Mouse (Mus musculus): ENCODE data around the gene Rubcnl. TPM values are rescaled to one million over a fixed set of nuclear protein-coding genes. Genes with fewer than 3 reads are reported as not detected.

The Rubcnl gene
- polyA plus RNA-seq, 1 experiment = not detected

- Histone ChIP-seq H3K4me1 (ENCODE audit: control insufficient read depth, insufficient read depth, low read length) (no peaks in the 10 kb centered on the region), H3K4me3 (ENCODE audit: low read depth, low read length) (no peak overlapping the region), H3K27me3 (ENCODE audit: control insufficient read depth, insufficient read depth, low read length, poor library complexity, severe bottlenecking) (no peaks in the 10 kb centered on the region), H3K27ac (ENCODE audit: insufficient read depth, low read length) (no peak overlapping the region), H3K36me3 (ENCODE audit: control insufficient read depth, insufficient read depth, low read length, poor library complexity, severe bottlenecking) (no peaks in the 10 kb centered on the region), H3K9me3 (replicated peaks; ENCODE audit: control insufficient read depth, insufficient read depth, low read length, poor library complexity, severe bottlenecking) (no peaks in the 10 kb centered on the region), H3K9ac (ENCODE audit: low read depth, poor library complexity, severe bottlenecking) (no peak overlapping the region)
- no peak for TF ChIP-seq EP300 (IDR thresholded peaks at IDR 0.05; ENCODE audit: insufficient read depth, low read depth, low read length)
- peak; percentile 10 for TF ChIP-seq CTCF (IDR thresholded peaks at IDR 0.05; ENCODE audit: low read depth, low read length)
- no peak for TF ChIP-seq POLR2A (IDR thresholded peaks at IDR 0.05; ENCODE audit: insufficient read depth, low read length)
Measured at GRCm38 (mm10) chr14:74990504-74990903, 25.3 kb upstream of the Rubcnl start.

GRCm38 (mm10) chr14:74996556-74996955, 19.3 kb upstream of the Rubcnl start:
- Histone ChIP-seq H3K4me1 (ENCODE audit: control insufficient read depth, insufficient read depth, low read length) (no peaks in the 10 kb centered on the region), H3K9me3 (replicated peaks; ENCODE audit: control insufficient read depth, insufficient read depth, low read length, poor library complexity, severe bottlenecking) (no peaks in the 10 kb centered on the region), H3K4me3 (ENCODE audit: low read depth, low read length) (no peak overlapping the region), H3K36me3 (ENCODE audit: control insufficient read depth, insufficient read depth, low read length, poor library complexity, severe bottlenecking) (no peaks in the 10 kb centered on the region), H3K9ac (ENCODE audit: low read depth, poor library complexity, severe bottlenecking) (no peak overlapping the region), H3K27ac (ENCODE audit: insufficient read depth, low read length) (no peak overlapping the region), H3K27me3 (ENCODE audit: control insufficient read depth, insufficient read depth, low read length, poor library complexity, severe bottlenecking) (no peaks in the 10 kb centered on the region)
- no peak for TF ChIP-seq CTCF (IDR thresholded peaks at IDR 0.05; ENCODE audit: low read depth, low read length)

GRCm38 (mm10) chr14:74997041-74997440, 18.8 kb upstream of the Rubcnl start:
- no peaks in the 10 kb centered on the region for H3K9me3 ChIP-seq (replicated peaks; ENCODE audit: control insufficient read depth, insufficient read depth, low read length, poor library complexity, severe bottlenecking)
- no peaks in the 10 kb centered on the region for H3K4me1 ChIP-seq (ENCODE audit: control insufficient read depth, insufficient read depth, low read length)
- no peak overlapping the region for H3K9ac ChIP-seq (ENCODE audit: low read depth, poor library complexity, severe bottlenecking)
- TF ChIP-seq POLR2A (IDR thresholded peaks at IDR 0.05; ENCODE audit: insufficient read depth, low read length) = no peak
- TF ChIP-seq EP300 (IDR thresholded peaks at IDR 0.05; ENCODE audit: insufficient read depth, low read depth, low read length) = no peak
- no peak for TF ChIP-seq CTCF (IDR thresholded peaks at IDR 0.05; ENCODE audit: low read depth, low read length)
- no peak overlapping the region for H3K27ac ChIP-seq (ENCODE audit: insufficient read depth, low read length)
- H3K27me3 ChIP-seq (ENCODE audit: control insufficient read depth, insufficient read depth, low read length, poor library complexity, severe bottlenecking) = no peaks in the 10 kb centered on the region
- H3K36me3 ChIP-seq (ENCODE audit: control insufficient read depth, insufficient read depth, low read length, poor library complexity, severe bottlenecking) = no peaks in the 10 kb centered on the region
- H3K4me3 ChIP-seq (ENCODE audit: low read depth, low read length) = no peak overlapping the region

- Histone ChIP-seq H3K9ac (ENCODE audit: low read depth, poor library complexity, severe bottlenecking) (no peak overlapping the region), H3K4me3 (ENCODE audit: low read depth, low read length) (no peak overlapping the region), H3K9me3 (replicated peaks; ENCODE audit: control insufficient read depth, insufficient read depth, low read length, poor library complexity, severe bottlenecking) (no peaks in the 10 kb centered on the region), H3K36me3 (ENCODE audit: control insufficient read depth, insufficient read depth, low read length, poor library complexity, severe bottlenecking) (no peaks in the 10 kb centered on the region), H3K27ac (ENCODE audit: insufficient read depth, low read length) (no peak overlapping the region), H3K4me1 (ENCODE audit: control insufficient read depth, insufficient read depth, low read length) (no peaks in the 10 kb centered on the region), H3K27me3 (ENCODE audit: control insufficient read depth, insufficient read depth, low read length, poor library complexity, severe bottlenecking) (no peaks in the 10 kb centered on the region)
- TF ChIP-seq CTCF (IDR thresholded peaks at IDR 0.05; ENCODE audit: low read depth, low read length) = no peak
- TF ChIP-seq POLR2A (IDR thresholded peaks at IDR 0.05; ENCODE audit: insufficient read depth, low read length) = no peak
- TF ChIP-seq EP300 (IDR thresholded peaks at IDR 0.05; ENCODE audit: insufficient read depth, low read depth, low read length) = no peak
Measured at GRCm38 (mm10) chr14:75001364-75001763, 14.5 kb upstream of the Rubcnl start.

- Histone ChIP-seq H3K4me3 (ENCODE audit: low read depth, low read length) (no peak overlapping the region), H3K9ac (ENCODE audit: low read depth, poor library complexity, severe bottlenecking) (no peak overlapping the region)
Measured at GRCm38 (mm10) chr14:75003356-75003755, 12.5 kb upstream of the Rubcnl start.

GRCm38 (mm10) chr14:75005478-75006199, 10.2 kb upstream of the Rubcnl start:
- no peak overlapping the region for H3K27ac ChIP-seq (ENCODE audit: insufficient read depth, low read length)
- TF ChIP-seq POLR2A (IDR thresholded peaks at IDR 0.05; ENCODE audit: insufficient read depth, low read length) = no peak
- TF ChIP-seq EP300 (IDR thresholded peaks at IDR 0.05; ENCODE audit: insufficient read depth, low read depth, low read length) = no peak
- no peak for TF ChIP-seq CTCF (IDR thresholded peaks at IDR 0.05; ENCODE audit: low read depth, low read length)
- H3K9me3 ChIP-seq (replicated peaks; ENCODE audit: control insufficient read depth, insufficient read depth, low read length, poor library complexity, severe bottlenecking) = no peaks in the 10 kb centered on the region
- no peaks in the 10 kb centered on the region for H3K27me3 ChIP-seq (ENCODE audit: control insufficient read depth, insufficient read depth, low read length, poor library complexity, severe bottlenecking)
- no peak overlapping the region for H3K4me3 ChIP-seq (ENCODE audit: low read depth, low read length)
- H3K36me3 ChIP-seq (ENCODE audit: control insufficient read depth, insufficient read depth, low read length, poor library complexity, severe bottlenecking) = no peaks in the 10 kb centered on the region
- H3K9ac ChIP-seq (ENCODE audit: low read depth, poor library complexity, severe bottlenecking) = no peak overlapping the region
- H3K4me1 ChIP-seq (ENCODE audit: control insufficient read depth, insufficient read depth, low read length) = no peaks in the 10 kb centered on the region

More at GRCm38 (mm10) chr14:75003356-75003755, 12.5 kb upstream of the Rubcnl start:
- Histone ChIP-seq H3K9me3 (replicated peaks; ENCODE audit: control insufficient read depth, insufficient read depth, low read length, poor library complexity, severe bottlenecking) (no peaks in the 10 kb centered on the region), H3K27me3 (ENCODE audit: control insufficient read depth, insufficient read depth, low read length, poor library complexity, severe bottlenecking) (no peaks in the 10 kb centered on the region), H3K4me1 (ENCODE audit: control insufficient read depth, insufficient read depth, low read length) (no peaks in the 10 kb centered on the region), H3K36me3 (ENCODE audit: control insufficient read depth, insufficient read depth, low read length, poor library complexity, severe bottlenecking) (no peaks in the 10 kb centered on the region), H3K27ac (ENCODE audit: insufficient read depth, low read length) (no peak overlapping the region)
- TF ChIP-seq CTCF (IDR thresholded peaks at IDR 0.05; ENCODE audit: low read depth, low read length) = no peak
- no peak for TF ChIP-seq EP300 (IDR thresholded peaks at IDR 0.05; ENCODE audit: insufficient read depth, low read depth, low read length)
- TF ChIP-seq POLR2A (IDR thresholded peaks at IDR 0.05; ENCODE audit: insufficient read depth, low read length) = no peak
